Comparison of ENCODE assay signal across 21 mouse cellular contexts in genomic region chr15:12639181-12639580, GRCm38 (mm10).
"Had no signal": no experiment of that assay in that cellular context is flagged by ENCODE, and none has a peak within 500 bp of the region (broad histone marks: within the 10 kb centered on the region; RNA-seq: fewer than 3 reads in every experiment).

No protein-coding gene starts in this region.

- H3K4me1 ChIP-seq: liver, embryonic 15.5 days; midbrain, embryonic 13.5 days; midbrain, embryonic 15.5 days; neural tube, embryonic 13.5 days had no signal

- H3K9ac ChIP-seq: liver, embryonic 15.5 days; liver, postnatal 0 days; midbrain, embryonic 13.5 days; midbrain, embryonic 15.5 days; neural tube, embryonic 13.5 days; neural tube, embryonic 15.5 days had no signal

- ATAC-seq: liver, postnatal 0 days; midbrain, embryonic 13.5 days had no signal

- H3K4me2 ChIP-seq: liver, embryonic 15.5 days; midbrain, embryonic 11.5 days; midbrain, embryonic 13.5 days; midbrain, embryonic 15.5 days; neural tube, embryonic 13.5 days; neural tube, embryonic 15.5 days had no signal

- H3K27ac ChIP-seq: liver, embryonic 15.5 days; macrophage; midbrain, embryonic 13.5 days; midbrain, embryonic 15.5 days; neural tube, embryonic 13.5 days had no signal

- H3K36me3 ChIP-seq: liver, embryonic 15.5 days; midbrain, embryonic 13.5 days; midbrain, embryonic 15.5 days; neural tube, embryonic 13.5 days; neural tube, embryonic 15.5 days had no signal

- H3K9me3 ChIP-seq: liver, embryonic 15.5 days; megakaryocyte, embryonic 14.5 days; midbrain, embryonic 13.5 days; midbrain, embryonic 15.5 days; neural tube, embryonic 13.5 days; neural tube, embryonic 15.5 days had no signal

- H3K4me3 ChIP-seq: liver, embryonic 15.5 days; megakaryocyte, embryonic 14.5 days; midbrain, embryonic 13.5 days; midbrain, embryonic 15.5 days; myocyte; neural tube, embryonic 13.5 days; neural tube, embryonic 15.5 days had no signal

- H3K27me3 ChIP-seq: liver, embryonic 15.5 days; midbrain, embryonic 13.5 days; midbrain, embryonic 15.5 days; neural tube, embryonic 13.5 days; neural tube, embryonic 15.5 days had no signal

- DNase-seq: liver, postnatal 0 days; lung, adult 2 months; lung, postnatal 14 days; lung, postnatal 36 days; retina, postnatal 1 day; right cerebral cortex, adult 18-20 months; right cerebral cortex, postnatal 25 days; right cerebral cortex, postnatal 4 days; spleen, adult 18-20 months; thymus, adult 18-20 months; thymus, postnatal 25 days; thymus, postnatal 4 days had no signal
